Mouse (Mus musculus) Patski (cell line): ENCODE results near the gene Chst11. TPM values are rescaled to one million over a fixed set of nuclear protein-coding genes. Genes with fewer than 3 reads are reported as not detected.

Experiments
- ATAC-seq: fragments of 100-300 bp; one replicate; pipeline ENCODE4 v1.8.0; 2021
- CTCF ChIA-PET: fragments of 350-600 bp; sonication (Branson Sonifier 250); formaldehyde crosslinking; loops from one replicate; lab custom pipeline; 2022; ENCODE audit warnings: inconsistent platforms; lab: Charles Lee
- POLR2A ChIA-PET: fragments of 350-600 bp; sonication (Branson Sonifier 250); formaldehyde crosslinking; loops from one replicate; lab custom pipeline; 2022; ENCODE audit warnings: antibody characterized with exemption, inconsistent platforms; lab: Charles Lee
- DNase-seq: peaks from one replicate; pipeline ENCODE4 v3.0.0-alpha.2; 2011; ENCODE audit warnings: low read depth, low spot score
- H3K27me3 ChIP-seq: fragments of 371-371 bp; one replicate; pipeline ENCODE4 v1.5.1; 2021
- CTCF ChIP-seq: fragments of 100-300 bp; IDR thresholded peaks from one replicate; pipeline ENCODE4 v1.5.1; 2021
- in situ Hi-C: fragments of 300-500 bp; cut with MboI; formaldehyde crosslinking; loops from 3 replicates; pipeline ENCODE4 v1.11.1; 2018; ENCODE audit warnings: low pct_unique_long_range_greater_than_20kb, mixed read lengths
- polyA plus RNA-seq: library from polyadenylated mRNA; unstranded; gene quantifications from one replicate; pipeline ENCODE4 v1.2.3, GENCODE M21; 2021

The Chst11 gene
- polyA plus RNA-seq, 1 experiment from 2014 or later = 10.3 TPM

DNA sequence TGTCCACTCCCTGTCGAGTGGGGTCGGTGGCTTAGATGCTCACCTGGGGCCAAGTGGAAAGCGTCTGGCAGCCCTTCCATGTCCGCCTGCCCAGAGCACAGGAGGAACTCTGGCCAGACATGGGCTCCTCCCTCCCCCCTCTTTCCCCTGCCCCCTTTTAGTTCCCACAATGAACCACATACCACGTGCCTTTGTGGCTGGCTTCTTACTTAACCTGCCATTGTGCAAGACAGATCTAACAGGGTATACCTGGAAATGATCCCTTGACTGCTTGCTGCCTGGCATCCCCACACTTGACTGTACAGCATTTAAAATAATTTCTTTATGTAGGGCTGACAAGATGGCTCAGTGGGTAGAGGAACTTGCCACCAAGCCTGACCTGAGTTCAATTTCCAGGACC, 15.7 kb upstream of the Chst11 start:
- CTCF ChIA-PET = no interaction called here
- in situ Hi-C loops = no loop called here
- DNase-seq = no peak
- no peak for TF ChIP-seq CTCF
- no peaks in the 10 kb centered on the region for H3K27me3 ChIP-seq
- ATAC-seq = no peak
- POLR2A ChIA-PET = no interaction called here

DNA sequence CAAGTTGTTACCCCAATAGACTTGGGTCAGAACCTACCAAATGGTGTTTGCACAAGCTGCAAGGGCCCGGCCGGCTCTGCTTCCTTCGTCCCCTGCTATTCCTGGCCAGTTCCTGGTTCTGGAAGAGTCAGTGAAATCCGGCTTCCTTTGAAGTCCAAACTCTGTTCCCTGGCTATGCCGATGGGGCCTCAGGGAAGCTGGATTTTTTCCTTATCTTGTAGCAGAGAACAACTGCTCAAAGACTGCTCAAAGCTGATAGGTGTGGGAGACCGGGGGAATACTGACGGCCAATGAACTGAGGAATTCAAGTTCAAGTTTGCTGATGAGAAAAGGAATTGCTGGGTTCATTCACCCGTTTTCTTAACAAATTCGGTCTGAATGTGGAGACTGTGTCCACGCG, 13.7 kb upstream of the Chst11 start:
- in situ Hi-C loops = no loop called here
- POLR2A ChIA-PET = no interaction called here

DNA sequence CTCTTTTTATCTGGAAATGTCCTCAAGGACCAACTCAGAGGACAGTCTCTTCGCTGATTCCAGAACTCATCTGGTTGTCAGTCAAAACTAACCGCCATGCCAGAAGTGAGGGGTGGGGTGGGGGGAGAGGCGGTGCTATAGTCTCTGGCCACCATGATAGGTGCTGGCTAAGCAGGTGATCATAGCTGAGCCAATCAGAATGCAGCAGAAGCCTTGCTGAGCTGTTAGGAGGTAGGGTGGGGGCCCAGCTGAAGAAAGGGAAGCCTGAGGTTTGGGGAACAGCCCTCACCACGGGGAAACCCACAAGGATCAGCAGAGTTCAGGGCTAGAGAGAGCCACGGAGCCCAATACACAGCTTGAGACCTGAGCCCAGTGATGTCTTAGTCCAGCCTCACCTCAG, 11.1 kb upstream of the Chst11 start:
- POLR2A ChIA-PET = no interaction called here
- H3K27me3 ChIP-seq = no peaks in the 10 kb centered on the region
- ATAC-seq (no peak), DNase-seq (no peak)
- CTCF ChIA-PET = no interaction called here
- TF ChIP-seq CTCF = no peak
- in situ Hi-C loops = no loop called here

More for the DNA sequence above, 13.7 kb upstream of the Chst11 start:
- CTCF ChIA-PET = no interaction called here
- no peak for DNase-seq
- no peak for TF ChIP-seq CTCF
- no peak for ATAC-seq
- no peaks in the 10 kb centered on the region for H3K27me3 ChIP-seq

DNA sequence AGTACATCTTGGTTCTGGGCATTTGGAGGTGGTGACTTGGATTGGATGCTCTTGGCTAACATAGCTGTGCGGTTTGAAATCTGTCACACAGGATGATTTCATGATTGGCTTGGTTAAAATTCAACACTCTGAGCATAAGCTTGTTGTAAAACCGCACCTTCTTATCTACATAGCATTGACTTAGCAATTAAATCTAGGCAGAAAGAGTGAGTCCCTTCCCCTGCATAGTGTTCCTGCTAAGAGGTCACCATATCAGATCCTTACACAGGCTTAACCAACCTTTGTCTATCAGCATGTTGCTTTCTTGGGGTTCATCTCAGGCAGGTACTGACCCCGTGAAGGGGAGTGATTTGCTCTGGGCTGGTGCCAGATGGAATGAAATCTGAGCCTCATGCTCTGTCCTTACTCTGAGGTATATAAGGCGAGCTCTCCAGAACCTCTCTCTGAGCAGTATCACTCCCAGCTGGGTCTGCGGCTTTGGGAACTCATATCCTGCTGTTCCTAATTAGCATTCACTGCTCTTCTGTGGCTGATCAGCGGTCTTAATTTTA, 10.6 kb upstream of the Chst11 start:
- TF ChIP-seq CTCF = no peak
- ChIA-PET CTCF (no interaction called here), POLR2A (no interaction called here)
- DNase-seq (no peak), ATAC-seq (no peak)
- in situ Hi-C loops = no loop called here
- no peaks in the 10 kb centered on the region for H3K27me3 ChIP-seq

DNA sequence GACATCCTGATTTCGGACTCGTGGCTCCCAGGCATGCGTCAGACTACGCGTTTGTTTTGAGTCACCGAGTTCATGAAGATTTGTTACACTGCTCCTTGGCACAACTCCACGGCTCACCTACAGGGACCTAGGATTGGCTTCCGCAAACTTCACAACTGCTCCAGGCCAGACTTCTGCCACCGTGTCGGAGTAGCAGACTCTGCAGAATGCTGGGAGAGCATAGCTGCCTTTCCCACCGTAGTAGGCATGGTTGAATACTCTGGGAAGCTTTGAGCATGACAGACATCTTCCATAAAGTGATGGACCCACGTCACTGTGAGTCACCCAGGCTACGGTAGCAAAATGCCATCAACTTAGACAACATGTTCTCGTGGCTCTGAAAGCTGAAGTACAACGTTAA, 9.5 kb upstream of the Chst11 start:
- TF ChIP-seq CTCF = no peak
- ChIA-PET POLR2A (no interaction called here), CTCF (no interaction called here)
- DNase-seq (no peak), ATAC-seq (no peak)
- in situ Hi-C loops = no loop called here
- H3K27me3 ChIP-seq = no peaks in the 10 kb centered on the region

DNA sequence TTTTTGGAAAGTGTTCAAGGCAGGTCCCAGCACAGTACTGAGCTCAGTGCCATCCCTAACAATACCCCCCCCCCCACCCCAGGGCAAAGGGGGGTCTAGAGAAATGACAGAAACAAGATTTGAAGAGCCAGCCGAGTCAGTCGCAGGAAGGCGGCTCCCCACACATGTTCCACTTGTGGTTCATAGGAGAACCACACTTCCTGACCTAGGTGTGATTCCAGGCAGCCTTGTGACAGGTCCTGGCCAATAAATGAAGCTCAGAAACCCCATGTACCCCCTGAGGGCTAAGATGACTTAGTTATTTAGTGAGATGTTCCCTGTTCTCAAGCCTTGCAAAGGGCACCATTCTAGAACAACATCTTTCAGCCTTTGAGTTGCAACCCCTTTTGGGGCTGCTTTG, 3.0 kb upstream of the Chst11 start:
- ChIA-PET CTCF (interaction anchor here (0.9 kb wide), 1 partner anchor 14 kb away, joined by 3 read pairs; no protein-coding TSS in a partner anchor), POLR2A (no interaction called here)
- TF ChIP-seq CTCF = no peak
- in situ Hi-C loops = loop anchor here (10.0 kb wide), 1 partner anchor 113 kb away; no protein-coding TSS in a partner anchor
- DNase-seq (no peak), ATAC-seq (no peak)
- peaks cover 2% of the 10 kb centered on the region for H3K27me3 ChIP-seq

DNA sequence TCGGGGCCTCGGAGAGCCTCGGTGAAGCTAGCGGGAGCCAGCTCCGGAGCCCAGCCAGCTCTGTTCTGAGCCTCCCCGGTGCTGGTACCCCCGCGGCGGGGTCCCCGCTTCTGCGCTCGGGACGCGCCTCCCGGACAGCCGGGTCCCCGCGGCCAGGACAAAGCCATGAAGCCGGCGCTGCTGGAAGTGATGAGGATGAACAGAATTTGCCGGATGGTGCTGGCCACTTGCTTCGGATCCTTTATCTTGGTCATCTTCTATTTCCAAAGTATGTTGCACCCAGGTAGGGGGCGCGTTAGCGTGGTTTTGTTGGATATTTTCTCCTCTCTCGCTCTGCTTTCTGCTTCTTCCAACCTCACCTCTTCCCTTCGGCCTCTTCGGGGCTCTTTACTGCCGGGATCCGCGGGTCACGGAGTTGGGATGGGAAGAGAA, 418 bp downstream of the Chst11 start:
- in situ Hi-C loops = loop anchor here (10.0 kb wide), 1 partner anchor 109 kb away; no protein-coding TSS in a partner anchor
- CTCF ChIA-PET = no interaction called here
- DNase-seq (no peak), ATAC-seq (peak; percentile 11)
- no peak for TF ChIP-seq CTCF
- H3K27me3 ChIP-seq = peaks cover 2% of the 10 kb centered on the region
- POLR2A ChIA-PET = no interaction called here

DNA sequence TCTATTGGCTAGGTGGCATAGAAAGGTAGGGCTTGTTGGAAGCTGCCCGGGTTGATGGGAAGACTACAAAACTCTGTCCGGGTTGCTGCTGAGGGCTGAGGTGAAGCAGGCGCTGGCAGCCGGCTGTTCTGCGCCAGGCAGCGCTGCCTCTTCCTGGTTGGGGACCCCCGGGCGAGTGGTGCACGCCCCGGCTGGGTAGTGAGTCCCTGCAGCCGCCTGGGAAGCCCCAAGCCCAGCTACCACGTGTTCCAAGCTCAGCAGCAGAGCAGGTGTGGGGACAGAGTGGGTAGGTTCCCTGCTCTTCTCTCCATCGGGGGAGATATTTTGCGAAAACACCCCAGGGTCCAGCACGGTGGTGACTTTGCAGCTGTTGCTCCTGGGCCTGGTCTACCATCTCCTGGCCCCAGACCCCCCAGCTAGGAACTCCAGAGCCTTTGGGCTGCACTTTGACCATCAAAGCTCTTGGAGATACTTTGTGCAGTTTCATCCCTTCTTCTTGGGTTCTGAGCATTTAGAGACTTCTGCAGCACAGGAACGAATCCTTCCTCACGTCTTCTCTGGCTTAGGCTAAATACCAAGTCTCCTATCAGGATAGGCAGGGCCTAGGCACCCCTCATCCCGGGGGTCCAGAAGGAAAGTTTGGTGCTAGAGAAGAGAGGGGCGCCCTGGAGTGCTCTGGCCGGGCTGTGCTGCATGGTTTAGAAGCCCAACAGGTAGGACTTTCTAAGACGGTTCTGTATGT, 1.1 kb downstream of the Chst11 start:
- POLR2A ChIA-PET = no interaction called here
- H3K27me3 ChIP-seq = no peaks in the 10 kb centered on the region
- DNase-seq = no peak
- in situ Hi-C loops = loop anchor here (10.0 kb wide), 1 partner anchor 108 kb away; no protein-coding TSS in a partner anchor
- CTCF ChIA-PET = interaction anchor here (1.2 to 1.3 kb wide), 2 partner anchors 15 to 23 kb away, joined by 3 to 4 read pairs; no protein-coding TSS in a partner anchor
- ATAC-seq = no peak
- TF ChIP-seq CTCF = no peak

DNA sequence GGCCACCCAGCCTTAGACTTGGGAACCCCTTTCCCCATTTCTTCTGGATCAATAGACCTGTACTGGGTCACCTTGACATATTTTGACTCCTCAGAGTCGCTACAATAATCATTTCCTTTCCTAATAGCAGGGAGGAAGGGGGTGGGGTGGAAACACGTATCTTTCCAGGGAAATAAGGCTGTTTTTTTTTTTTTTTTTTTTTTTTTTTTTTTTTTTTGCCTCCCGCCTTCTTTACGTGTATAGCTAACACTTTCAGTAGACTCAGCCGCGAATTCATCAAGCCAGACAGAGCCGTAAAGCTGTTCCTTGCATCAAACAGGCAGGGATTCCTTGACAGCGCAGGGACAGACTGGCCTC, 1.7 kb downstream of the Chst11 start:
- POLR2A ChIA-PET = no interaction called here
- in situ Hi-C loops = loop anchor here (10.0 kb wide), 1 partner anchor 108 kb away; no protein-coding TSS in a partner anchor
- TF ChIP-seq CTCF = no peak
- ATAC-seq (no peak), DNase-seq (no peak)
- CTCF ChIA-PET = interaction anchor here (1.2 to 1.4 kb wide), 3 partner anchors 11 to 22 kb away, joined by 3 to 4 read pairs (median 3); no protein-coding TSS in a partner anchor
- H3K27me3 ChIP-seq = no peaks in the 10 kb centered on the region

DNA sequence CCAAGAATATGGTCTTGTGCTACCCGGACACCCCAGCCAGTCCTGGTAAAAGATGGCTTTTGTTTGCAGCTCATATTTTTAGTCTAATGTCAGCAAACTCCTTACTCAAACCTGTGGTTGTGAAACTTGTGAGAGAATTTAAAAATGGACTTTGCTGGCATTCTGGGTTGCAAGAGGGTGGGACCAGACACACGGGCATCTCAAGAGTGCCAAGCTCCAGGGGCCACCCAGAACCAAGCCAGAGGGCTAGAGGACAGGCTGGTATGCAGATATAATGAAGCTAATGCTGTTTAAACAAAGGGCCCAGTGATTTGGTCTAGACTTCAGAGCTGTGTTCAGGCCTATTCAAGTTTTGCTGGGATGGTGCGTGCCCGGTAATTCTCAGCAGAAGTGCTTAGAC, 2.1 kb downstream of the Chst11 start:
- DNase-seq = no peak
- TF ChIP-seq CTCF = no peak
- POLR2A ChIA-PET = no interaction called here
- no peak for ATAC-seq
- in situ Hi-C loops = loop anchor here (10.0 kb wide), 1 partner anchor 107 kb away; no protein-coding TSS in a partner anchor
- no peaks in the 10 kb centered on the region for H3K27me3 ChIP-seq
- CTCF ChIA-PET = interaction anchor here (1.2 to 1.4 kb wide), 3 partner anchors 11 to 22 kb away, joined by 3 to 4 read pairs (median 3); no protein-coding TSS in a partner anchor
